Comparison of ENCODE assay signal across 20 mouse cellular contexts in genomic region chr13:116555053-116555452, GRCm38 (mm10).
DNase-seq lines count a peak whose midpoint lies in the region; TF ChIP-seq lines count a peak whose summit lies in the region.
"Had no signal": no experiment of that assay in that cellular context is flagged by ENCODE, and none has a peak within 500 bp of the region (broad histone marks: within the 10 kb centered on the region; RNA-seq: fewer than 3 reads in every experiment).

No protein-coding gene starts in this region.

- H3K4me3 ChIP-seq in C2C12 (ENCODE audit: insufficient read depth, poor library complexity, severe bottlenecking), result no peak overlapping the region
- H3K4me3 ChIP-seq: embryonic facial prominence, embryonic 15.5 days; erythroblast, embryonic 14.5 days; forebrain, embryonic 15.5 days; heart, embryonic 10.5 days; heart, embryonic 15.5 days; hindbrain, embryonic 13.5 days had no signal

- DNase-seq in cerebellum, adult 9-10 months, result peak; percentile 12
- no peak for DNase-seq in cerebellum, postnatal 10 days
- DNase-seq in embryo, embryonic 10.5 days (ENCODE audit: low spot score), result peak; percentile 32
- peak; percentile 26 for DNase-seq in mesoderm, embryonic 11.5 days (ENCODE audit: low read depth, low spot score)
- no peak for DNase-seq in natural killer cell, adult 2 months (ENCODE audit: low spot score in 2 of 2)
- no peak for DNase-seq in thymus, postnatal 4 days
- DNase-seq: adrenal gland, postnatal 14 days; cerebellum, adult 9-11 months; gastrocnemius, postnatal 36 days; heart, adult 11 months; heart, postnatal 14 days had no signal

- no peak for TF ChIP-seq CTCF in C2C12 (IDR thresholded peaks at IDR 0.05; ENCODE audit: control insufficient read depth, insufficient read depth, insufficient read length)

- H3K79me3 ChIP-seq in C2C12 (ENCODE audit: low read depth), result no peaks in the 10 kb centered on the region

- no peaks in the 10 kb centered on the region for H3K79me2 ChIP-seq in C2C12 (ENCODE audit: control insufficient read depth, insufficient read depth)

- H3K36me3 ChIP-seq in C2C12 (ENCODE audit: control insufficient read depth, insufficient read depth), result no peaks in the 10 kb centered on the region
- H3K36me3 ChIP-seq: embryonic facial prominence, embryonic 15.5 days; forebrain, embryonic 15.5 days; heart, embryonic 10.5 days; heart, embryonic 15.5 days; hindbrain, embryonic 13.5 days had no signal

- no peaks in the 10 kb centered on the region for H3K27me3 ChIP-seq in C2C12 (ENCODE audit: control insufficient read depth, insufficient read depth, insufficient read length)
- H3K27me3 ChIP-seq: CH12.LX; embryonic facial prominence, embryonic 15.5 days; forebrain, embryonic 15.5 days; heart, embryonic 15.5 days; hindbrain, embryonic 13.5 days; Patski had no signal

- H3ac ChIP-seq in C2C12 (ENCODE audit: control insufficient read depth, insufficient read length, low read depth), result no peak overlapping the region

TF ChIP-seq in C2C12, 6 proteins besides CTCF, POLR2A, EP300 and RAD21:
- TF ChIP-seq FOSL1 (IDR thresholded peaks at IDR 0.05; ENCODE audit: insufficient read depth, low read length, poor library complexity, severe bottlenecking) (no peak), MYOD1 (IDR thresholded peaks at IDR 0.05; ENCODE audit: control insufficient read depth, insufficient read length, low read depth) (peak; percentile 91), MAX (IDR thresholded peaks at IDR 0.05) (no peak), MYOG (IDR thresholded peaks at IDR 0.05; ENCODE audit: control insufficient read depth, extremely low read depth, insufficient read length) (no peak), USF1 (IDR thresholded peaks at IDR 0.05; ENCODE audit: low read depth) (no peak), CEBPB (IDR thresholded peaks at IDR 0.05; ENCODE audit: low read depth) (no peak)

Comparison
In these comparisons a context has a peak if more than half of its experiments do, and no peak if none do; other contexts are left out.
1. DNase-seq: peak in cerebellum, adult 9-10 months (single experiment), embryo, embryonic 10.5 days (single experiment) and mesoderm, embryonic 11.5 days (single experiment); none in cerebellum, postnatal 10 days (0 of 2), natural killer cell, adult 2 months (0 of 2) and thymus, postnatal 4 days (single experiment).